Mouse (Mus musculus): ENCODE results near the gene Med24. TPM values are rescaled to one million over a fixed set of nuclear protein-coding genes. Genes with fewer than 3 reads are reported as not detected.
A peak's percentile ranks its signal among the peaks of the same experiment; 100 is the strongest.

Gene Med24
- polyA plus RNA-seq, 1 experiment from 2014 or later, result 73.9 TPM

- H3K27me3 ChIP-seq (replicated peaks; ENCODE audit: low read depth, poor library complexity, severe bottlenecking), result peaks cover 4% of the 10 kb centered on the region; the same call in 1 of the 2 replicates
- no peak overlapping the region for H3K27ac ChIP-seq (replicated peaks)
- peaks cover 60% of the 10 kb centered on the region for H3K36me3 ChIP-seq (replicated peaks)
- WGBS, result 84% methylated on average over 8 of the region's 8 CpGs
- H3K9me3 ChIP-seq, result no peaks in the 10 kb centered on the region
- no peak overlapping the region for H3K4me3 ChIP-seq
- no peak for DNase-seq (ENCODE audit: low spot score)
- H3K4me1 ChIP-seq, result peaks cover 53% of the 10 kb centered on the region
Measured at GRCm38 (mm10) chr11:98763502-98763861, 34.2 kb upstream of the Med24 start.

- no peak for DNase-seq (ENCODE audit: low spot score)
- Histone ChIP-seq H3K27me3 (replicated peaks; ENCODE audit: low read depth, poor library complexity, severe bottlenecking) (no peaks in the 10 kb centered on the region), H3K4me3 (no peak overlapping the region), H3K4me1 (peaks cover 48% of the 10 kb centered on the region), H3K9me3 (no peaks in the 10 kb centered on the region), H3K36me3 (replicated peaks) (peaks cover 59% of the 10 kb centered on the region), H3K27ac (replicated peaks) (no peak overlapping the region)
- WGBS, result 69% methylated on average over 17 of the region's 17 CpGs
Measured at GRCm38 (mm10) chr11:98762756-98763501, 33.7 kb upstream of the Med24 start.

GRCm38 (mm10) chr11:98761939-98762338, 32.7 kb upstream of the Med24 start:
- no peak for DNase-seq (ENCODE audit: low spot score)
- 89% methylated on average over 4 of the region's 4 CpGs for WGBS
- Histone ChIP-seq H3K27ac (replicated peaks) (no peak overlapping the region), H3K4me1 (peaks cover 38% of the 10 kb centered on the region), H3K36me3 (replicated peaks) (peaks cover 60% of the 10 kb centered on the region), H3K27me3 (replicated peaks; ENCODE audit: low read depth, poor library complexity, severe bottlenecking) (no peaks in the 10 kb centered on the region), H3K9me3 (no peaks in the 10 kb centered on the region), H3K4me3 (no peak overlapping the region)

GRCm38 (mm10) chr11:98756711-98757110, 27.5 kb upstream of the Med24 start:
- Histone ChIP-seq H3K9me3 (no peaks in the 10 kb centered on the region), H3K4me1 (peaks cover 33% of the 10 kb centered on the region), H3K27me3 (replicated peaks; ENCODE audit: low read depth, poor library complexity, severe bottlenecking) (no peaks in the 10 kb centered on the region), H3K36me3 (replicated peaks) (peaks cover 37% of the 10 kb centered on the region), H3K4me3 (no peak overlapping the region), H3K27ac (replicated peaks) (no peak overlapping the region)
- WGBS, result 84% methylated on average over 12 of the region's 12 CpGs
- DNase-seq (ENCODE audit: low spot score), result no peak

- no peaks in the 10 kb centered on the region for H3K27me3 ChIP-seq (replicated peaks; ENCODE audit: low read depth, poor library complexity, severe bottlenecking)
- H3K9me3 ChIP-seq, result no peaks in the 10 kb centered on the region
- peaks cover 29% of the 10 kb centered on the region for H3K36me3 ChIP-seq (replicated peaks)
- H3K4me3 ChIP-seq, result no peak overlapping the region
- peaks cover 41% of the 10 kb centered on the region for H3K4me1 ChIP-seq
- 90% methylated on average over 6 of the region's 6 CpGs for whole genome bisulfite sequencing
- no peak for DNase-seq (ENCODE audit: low spot score)
- no peak overlapping the region; the same call in 1 of the 2 replicates for H3K27ac ChIP-seq (replicated peaks)
Measured at GRCm38 (mm10) chr11:98755726-98756380, 26.6 kb upstream of the Med24 start.

GRCm38 (mm10) chr11:98754621-98755181, 25.5 kb upstream of the Med24 start:
- 22% methylated on average over 7 of the region's 7 CpGs for WGBS
- DNase-seq (ENCODE audit: low spot score), result peak; percentile 86
- Histone ChIP-seq H3K36me3 (replicated peaks) (peaks cover 21% of the 10 kb centered on the region), H3K4me1 (peaks cover 53% of the 10 kb centered on the region), H3K27ac (replicated peaks) (peak overlapping the region; percentile 67), H3K27me3 (replicated peaks; ENCODE audit: low read depth, poor library complexity, severe bottlenecking) (0 out of 2 replicates have a peak, but pooled peaks cover under 1% of the 10 kb centered on the region), H3K4me3 (0 out of 2 replicates have a peak overlapping the region, but pooled peaks have one; percentile 23), H3K9me3 (no peaks in the 10 kb centered on the region)

GRCm38 (mm10) chr11:98754151-98754620, 25.0 kb upstream of the Med24 start:
- Histone ChIP-seq H3K4me1 (peaks cover 58% of the 10 kb centered on the region), H3K36me3 (replicated peaks) (peaks cover 21% of the 10 kb centered on the region), H3K27ac (replicated peaks) (peak overlapping the region; percentile 67), H3K9me3 (no peaks in the 10 kb centered on the region), H3K27me3 (replicated peaks; ENCODE audit: low read depth, poor library complexity, severe bottlenecking) (peaks cover 5% of the 10 kb centered on the region; the same call in 1 of the 2 replicates), H3K4me3 (peak overlapping the region; percentile 23; the same call in 1 of the 2 replicates)
- DNase-seq (ENCODE audit: low spot score), result no peak
- WGBS, result 73% methylated on average over 9 of the region's 9 CpGs

GRCm38 (mm10) chr11:98753264-98753663, 24.0 kb upstream of the Med24 start:
- H3K36me3 ChIP-seq (replicated peaks), result peaks cover 18% of the 10 kb centered on the region
- no peaks in the 10 kb centered on the region for H3K9me3 ChIP-seq
- 94% methylated on average over 5 of the region's 5 CpGs for WGBS
- peaks cover 5% of the 10 kb centered on the region; the same call in 1 of the 2 replicates for H3K27me3 ChIP-seq (replicated peaks; ENCODE audit: low read depth, poor library complexity, severe bottlenecking)
- peaks cover 67% of the 10 kb centered on the region for H3K4me1 ChIP-seq
- no peak overlapping the region for H3K4me3 ChIP-seq
- no peak for DNase-seq (ENCODE audit: low spot score)
- no peak overlapping the region for H3K27ac ChIP-seq (replicated peaks)

GRCm38 (mm10) chr11:98752562-98753140, 23.4 kb upstream of the Med24 start:
- peaks cover 5% of the 10 kb centered on the region; the same call in 1 of the 2 replicates for H3K27me3 ChIP-seq (replicated peaks; ENCODE audit: low read depth, poor library complexity, severe bottlenecking)
- peaks cover 73% of the 10 kb centered on the region for H3K4me1 ChIP-seq
- peaks cover 17% of the 10 kb centered on the region for H3K36me3 ChIP-seq (replicated peaks)
- DNase-seq (ENCODE audit: low spot score), result no peak
- H3K27ac ChIP-seq (replicated peaks), result peak overlapping the region; percentile 61
- WGBS, result 89% methylated on average over 10 of the region's 10 CpGs
- H3K9me3 ChIP-seq, result no peaks in the 10 kb centered on the region
- H3K4me3 ChIP-seq, result no peak overlapping the region

- peaks cover 13% of the 10 kb centered on the region for H3K36me3 ChIP-seq (replicated peaks)
- H3K4me3 ChIP-seq, result peak overlapping the region; percentile 21; the same call in 1 of the 2 replicates
- no peaks in the 10 kb centered on the region for H3K9me3 ChIP-seq
- peaks cover 87% of the 10 kb centered on the region for H3K4me1 ChIP-seq
- H3K27ac ChIP-seq (replicated peaks), result peak overlapping the region; percentile 79
- no peak for DNase-seq (ENCODE audit: low spot score)
- 48% methylated on average over 6 of the region's 6 CpGs for WGBS
- peaks cover 5% of the 10 kb centered on the region; the same call in 1 of the 2 replicates for H3K27me3 ChIP-seq (replicated peaks; ENCODE audit: low read depth, poor library complexity, severe bottlenecking)
Measured at GRCm38 (mm10) chr11:98751221-98751782, 22.1 kb upstream of the Med24 start.

GRCm38 (mm10) chr11:98750351-98751201, 21.3 kb upstream of the Med24 start:
- no peak for DNase-seq (ENCODE audit: low spot score)
- Histone ChIP-seq H3K4me1 (peaks cover 88% of the 10 kb centered on the region), H3K36me3 (replicated peaks) (peaks cover 13% of the 10 kb centered on the region), H3K4me3 (peak overlapping the region; percentile 21; the same call in 1 of the 2 replicates), H3K9me3 (no peaks in the 10 kb centered on the region), H3K27ac (replicated peaks) (peak overlapping the region; percentile 79), H3K27me3 (replicated peaks; ENCODE audit: low read depth, poor library complexity, severe bottlenecking) (peaks cover 5% of the 10 kb centered on the region; the same call in 1 of the 2 replicates)
- WGBS, result 39% methylated on average over 17 of the region's 17 CpGs

Measured in embryonic facial prominence, embryonic 10.5 days (tissue).